Mouse (Mus musculus) liver, embryonic 14.5 days (tissue): ENCODE measurements at regions not wholly inside any gene's neighbourhood (a gene's known extent, or its start where the extent isn't known, plus 50 kb on each side); places are given as distances from the start of the nearest gene placed in this dataset.

ENCODE experiments used
- CTCF ChIP-seq: IDR thresholded peaks from 2 replicates; pipeline ENCODE4 v1.5.1; 2016; ENCODE audit warnings: antibody characterized with exemption, low read depth, control low read depth
- EP300 ChIP-seq: IDR thresholded peaks from 2 replicates; pipeline ENCODE4 v1.6.1; 2016; ENCODE audit warnings: antibody characterized with exemption, low read depth

GRCm38 (mm10) chr13:70891634-70892033, 50.0 kb upstream of the Adamts16 start:
- TF ChIP-seq CTCF: no peak
- TF ChIP-seq EP300: no peak
